Mouse (Mus musculus) bone marrow macrophage, adult 2 months (primary cell): ENCODE measurements around the gene Chil4.
"Not testable (repeated sequence)": the region's sequence is repeated elsewhere in the genome, so short reads cannot be mapped to it uniquely, and the experiment has no call there.

ENCODE experiments used
- CTCF ChIP-seq: IDR thresholded peaks from 2 replicates; pipeline ENCODE4 v1.5.1; 2012; ENCODE audit warnings: low read depth, mild to moderate bottlenecking, low read length, moderate library complexity
- POLR2A ChIP-seq: IDR thresholded peaks from 2 replicates; pipeline ENCODE4 v1.6.1; 2012; ENCODE audit warnings: mild to moderate bottlenecking, low read depth, low read length, borderline replicate concordance

DNA sequence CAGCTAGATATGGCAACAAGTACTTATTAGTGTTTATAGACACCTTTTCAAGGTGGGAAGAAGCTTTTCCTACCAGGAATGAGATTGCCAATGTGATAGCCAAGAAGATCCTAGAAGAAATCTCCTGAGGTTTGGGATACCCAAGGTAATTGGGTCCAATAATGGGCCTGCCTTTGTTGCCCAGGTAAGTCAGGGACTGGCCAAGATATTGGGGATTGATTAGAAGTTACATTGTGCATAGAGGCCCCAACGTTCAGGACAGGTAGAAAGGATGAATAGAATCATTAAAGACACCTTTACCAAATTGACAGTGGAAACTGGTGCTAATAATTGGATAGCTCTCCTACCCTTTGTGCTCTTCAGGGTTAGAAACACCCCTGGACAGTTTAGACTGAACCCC, 21.3 kb downstream of the Chil4 start:
- TF ChIP-seq CTCF, POLR2A: not testable (repeated sequence)
